Mouse (Mus musculus) liver, embryonic 14.5 days (tissue): ENCODE data around the gene Lrrc47. TPM values are rescaled to one million over a fixed set of nuclear protein-coding genes. Genes with fewer than 3 reads are reported as not detected.

Experiments
- ATAC-seq: fragments of 200-750 bp; cut with Nextera tagmentation; 2 replicates; pipeline ENCODE4 v1.8.0; 2017; ENCODE audit warnings: moderate number of reproducible peaks, mild to moderate bottlenecking, moderate library complexity; ENCODE audit not compliant: insufficient read depth
- DNase-seq, 3 experiments: peaks; one replicate each; pipeline ENCODE4 v3.0.0-alpha.2; 2012 to 2013; ENCODE audit warnings: low read depth in 3 of 3, low spot score in 3 of 3
- H3K27ac ChIP-seq: fragments of 300-500 bp; sonication (generic); 2 replicates; pipeline ENCODE4 v1.5.1; 2014; ENCODE audit warnings: moderate library complexity, mild to moderate bottlenecking, control low read depth, inconsistent platforms
- H3K27me3 ChIP-seq: fragments of 300-500 bp; sonication (generic); 2 replicates; pipeline ENCODE4 v1.6.1; 2014; ENCODE audit warnings: mild to moderate bottlenecking, low read length, moderate library complexity; ENCODE audit not compliant: control insufficient read depth, insufficient read depth
- H3K36me3 ChIP-seq: fragments of 300-500 bp; sonication (generic); replicated peaks from 2 replicates; pipeline ENCODE4 v1.6.1; 2014; ENCODE audit warnings: low read depth; ENCODE audit not compliant: control insufficient read depth, insufficient read depth
- H3K4me1 ChIP-seq, 2 experiments: fragments of 200-500 bp in 1 of 2; fragments of 300-500 bp in 1 of 2; sonication (generic) in 1 of 2; replicated peaks; 2 replicates each; pipeline ENCODE4 v1.6.1; 2012 to 2014; ENCODE audit warnings: antibody characterized with exemption in 1 of 2, inconsistent platforms in 1 of 2, low read length in 1 of 2; ENCODE audit not compliant: control insufficient read depth in 2 of 2, insufficient read depth in 2 of 2
- H3K4me2 ChIP-seq: fragments of 300-500 bp; sonication (generic); 2 replicates; pipeline ENCODE4 v1.6.1; 2014; ENCODE audit warnings: low read depth, mild to moderate bottlenecking, control low read depth, moderate library complexity
- H3K4me3 ChIP-seq, 2 experiments: fragments of 200-500 bp in 1 of 2; fragments of 300-500 bp in 1 of 2; sonication (generic) in 1 of 2; 2 replicates each; pipeline ENCODE4 v1.5.1; 2012 to 2014; ENCODE audit warnings: low read depth in 2 of 2, low read length in 2 of 2, mild to moderate bottlenecking in 2 of 2, control low read depth in 1 of 2, inconsistent platforms in 1 of 2, moderate library complexity in 1 of 2; ENCODE audit not compliant: insufficient read depth in 1 of 2
- H3K9ac ChIP-seq: fragments of 300-500 bp; sonication (generic); replicated peaks from 2 replicates; pipeline ENCODE4 v1.6.1; 2014; ENCODE audit warnings: mild to moderate bottlenecking, control low read depth, moderate library complexity
- H3K9me3 ChIP-seq: fragments of 300-500 bp; sonication (generic); 2 replicates; pipeline ENCODE4 v1.6.1; 2016; ENCODE audit warnings: low read length, mixed read lengths; ENCODE audit not compliant: control insufficient read depth
- CTCF ChIP-seq: IDR thresholded peaks from 2 replicates; pipeline ENCODE4 v1.5.1; 2016; ENCODE audit warnings: antibody characterized with exemption, low read depth, control low read depth
- EP300 ChIP-seq: IDR thresholded peaks from 2 replicates; pipeline ENCODE4 v1.6.1; 2016; ENCODE audit warnings: antibody characterized with exemption, low read depth
- WGBS: fragments of 180-500 bp; shearing (Covaris S2); extraction: QIAGEN DNeasy Blood & Tissue Kit; methylation state at CpG from one replicate; pipeline ENCODE4 v1.1.7; 2014; ENCODE audit not compliant: insufficient replicate concordance; 5-methylcytosine and 5-hydroxymethylcytosine counted together
- polyA plus RNA-seq, 2 experiments: library from polyadenylated mRNA; depleted of rRNA in 1 of 2; stranded (reverse) in 1 of 2; unstranded in 1 of 2; fragments of >200 nt; fragmentation: Nextera tagmentation in 1 of 2; extraction: Ambion mirVana in 1 of 2; gene quantifications; 2 replicates each; pipeline versions ENCODE4 v1.2.1 to v1.2.3; 2012 to 2014

Gene Lrrc47
- polyA plus RNA-seq, 2 experiments: 13.2 to 23.6 TPM

DNA sequence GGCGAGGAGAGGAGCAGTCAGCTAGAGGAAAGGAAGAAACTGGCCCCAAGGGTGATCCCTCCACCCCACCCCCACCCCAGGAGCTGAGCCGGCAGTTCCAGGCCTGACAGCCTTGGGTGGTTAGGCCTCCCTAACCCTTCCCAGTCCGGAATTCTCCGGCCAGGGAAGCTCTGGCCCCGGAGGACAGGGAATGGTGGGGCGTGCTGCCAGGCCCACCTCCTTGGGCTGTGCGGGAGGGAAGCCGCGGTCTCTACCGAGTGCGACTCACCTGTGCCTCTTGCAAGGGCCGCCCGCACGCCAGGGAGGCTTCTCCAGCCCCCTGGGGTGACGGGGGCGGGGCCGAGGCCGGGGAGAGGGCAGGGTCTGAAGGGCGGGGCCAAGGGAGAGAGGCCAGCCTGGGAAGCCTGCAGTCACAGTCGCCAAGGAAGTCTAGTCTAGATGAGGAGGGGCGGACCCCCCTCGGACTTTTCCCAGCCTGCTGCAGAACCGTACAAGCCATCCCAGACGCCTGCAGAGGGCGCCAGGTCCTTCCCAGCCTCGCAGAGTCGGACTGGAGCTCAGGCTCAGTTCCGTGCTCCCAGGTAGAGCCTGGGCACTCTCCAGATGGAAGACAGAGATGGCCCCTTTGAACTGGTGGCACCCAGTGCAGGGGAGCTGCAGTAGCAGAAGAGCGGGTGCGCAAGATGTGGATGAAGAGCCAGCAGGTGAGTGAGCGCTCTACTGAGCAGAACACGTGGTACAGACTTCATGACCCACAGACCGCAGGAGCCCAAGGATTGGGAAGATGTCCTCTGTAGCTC is 14.3 kb downstream of the Lrrc47 start, which contains the start of gene Smim1:
Smim1 (minus strand) TSS at position 590 of the 800 bp plus-strand sequence.
- H3K27me3 ChIP-seq: no peaks in the 10 kb centered on the region
- TF ChIP-seq CTCF (peak; percentile 90), EP300 (no peak; the same call in 1 of the 2 replicates)
- peaks cover 18 to 40% of the 10 kb centered on the region in 2 experiments for H3K4me1 ChIP-seq
- H3K9ac ChIP-seq: peak within 1 kb of the TSS; percentile 99
- DNase-seq (peak; percentile 72 to 79 (median 75)), ATAC-seq (peak; percentile 58)
- peak within 1 kb of the TSS; percentile 92 to 96 for H3K4me3 ChIP-seq
- 2% methylated on average over 33 of the region's 33 CpGs for WGBS
- H3K27ac ChIP-seq: peak within 1 kb of the TSS; percentile 82
- peak within 1 kb of the TSS; percentile 82 for H3K4me2 ChIP-seq
- no peaks in the 10 kb centered on the region for H3K9me3 ChIP-seq
- H3K36me3 ChIP-seq: peaks cover 26% of the 10 kb centered on the region

DNA sequence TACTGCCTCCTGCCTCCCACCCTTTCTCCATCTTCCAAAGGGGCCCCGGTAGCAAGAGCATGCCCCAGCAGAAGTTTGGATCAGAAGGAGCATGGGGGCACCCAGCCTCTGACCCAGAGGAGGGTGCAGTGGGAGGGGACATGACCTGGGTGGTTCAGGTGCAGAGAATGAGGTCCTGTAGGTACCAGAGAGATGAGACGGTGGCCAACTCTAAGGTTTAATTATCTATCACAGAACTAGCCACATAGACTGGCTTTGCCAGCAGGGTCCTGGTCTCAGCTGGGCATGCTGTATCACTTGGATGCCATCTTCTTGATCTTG is 14.9 kb downstream of the Lrrc47 start:
- ATAC-seq: no peak
- Histone ChIP-seq H3K4me3 (peak overlapping the region; percentile 92 to 96), H3K4me2 (peak overlapping the region; percentile 82), H3K27ac (peak overlapping the region; percentile 82), H3K4me1 (peaks cover 18 to 40% of the 10 kb centered on the region in 2 experiments), H3K9me3 (no peaks in the 10 kb centered on the region), H3K9ac (peak overlapping the region; percentile 99), H3K36me3 (peaks cover 24% of the 10 kb centered on the region), H3K27me3 (no peaks in the 10 kb centered on the region)
- DNase-seq: no peak
- WGBS: 10% methylated on average over 2 of the region's 2 CpGs
- TF ChIP-seq EP300 (no peak), CTCF (no peak)

DNA sequence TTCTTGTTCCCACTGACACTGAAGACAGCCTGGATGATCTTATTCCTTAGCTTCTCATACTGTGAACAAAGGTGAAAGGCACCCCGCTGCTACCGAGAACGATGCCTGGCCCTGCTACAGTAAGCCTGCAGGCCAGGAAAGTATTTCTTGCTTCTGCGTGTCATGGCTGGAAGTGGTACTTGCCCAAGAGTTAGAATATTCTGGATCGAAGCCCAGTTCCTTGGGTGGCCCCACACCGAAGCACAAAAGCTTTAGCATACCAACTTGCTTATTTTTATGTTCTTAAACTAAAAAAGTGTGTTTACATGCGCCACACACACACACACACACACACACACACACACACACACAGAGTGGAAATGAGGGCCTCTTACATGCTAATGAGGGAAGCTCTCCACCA is 16.5 kb downstream of the Lrrc47 start:
- H3K4me1 ChIP-seq: peaks cover 10 to 31% of the 10 kb centered on the region in 2 experiments
- H3K4me2 ChIP-seq: peak overlapping the region; percentile 82
- peaks cover 8% of the 10 kb centered on the region for H3K36me3 ChIP-seq
- no peak for DNase-seq
- WGBS: 76% methylated on average over 7 of the region's 7 CpGs
- no peaks in the 10 kb centered on the region for H3K27me3 ChIP-seq
- TF ChIP-seq EP300: no peak
- TF ChIP-seq CTCF: no peak
- no peak for ATAC-seq
- no peak overlapping the region for H3K27ac ChIP-seq
- H3K4me3 ChIP-seq: peak overlapping the region in 1 of 2 experiments; percentile 96; a peak in 2 of 4 replicates
- no peak overlapping the region; the same call in none of the 2 replicates for H3K9ac ChIP-seq
- H3K9me3 ChIP-seq: no peaks in the 10 kb centered on the region

DNA sequence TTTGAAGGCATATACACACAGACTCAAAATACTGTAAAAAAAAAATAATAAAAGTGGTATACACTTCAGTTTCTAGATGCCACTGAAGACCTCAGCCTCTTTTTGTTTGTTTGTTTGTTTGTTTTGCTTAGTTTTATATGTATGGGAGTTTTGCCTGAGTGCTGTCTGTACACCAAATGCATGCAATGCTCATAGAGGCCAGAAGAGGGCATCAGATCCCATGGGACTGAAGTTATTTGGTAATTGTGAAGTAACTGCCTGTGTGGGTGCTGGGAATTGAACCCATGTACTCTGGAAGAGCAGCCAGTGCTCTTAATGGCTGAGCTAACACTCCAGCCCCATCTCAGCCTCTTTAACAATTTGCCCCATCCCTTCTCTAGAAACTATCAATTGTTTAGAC is 17.1 kb downstream of the Lrrc47 start:
- Histone ChIP-seq H3K36me3 (peaks cover 4% of the 10 kb centered on the region; the same call in 1 of the 2 replicates), H3K4me2 (no peak overlapping the region), H3K4me3 (no peak overlapping the region), H3K9ac (no peak overlapping the region), H3K27me3 (no peaks in the 10 kb centered on the region), H3K27ac (no peak overlapping the region), H3K9me3 (no peaks in the 10 kb centered on the region), H3K4me1 (peaks cover 8 to 28% of the 10 kb centered on the region in 2 experiments)
- DNase-seq: no peak
- no peak for TF ChIP-seq EP300
- peak; percentile 79 for TF ChIP-seq CTCF
- no peak for ATAC-seq

DNA sequence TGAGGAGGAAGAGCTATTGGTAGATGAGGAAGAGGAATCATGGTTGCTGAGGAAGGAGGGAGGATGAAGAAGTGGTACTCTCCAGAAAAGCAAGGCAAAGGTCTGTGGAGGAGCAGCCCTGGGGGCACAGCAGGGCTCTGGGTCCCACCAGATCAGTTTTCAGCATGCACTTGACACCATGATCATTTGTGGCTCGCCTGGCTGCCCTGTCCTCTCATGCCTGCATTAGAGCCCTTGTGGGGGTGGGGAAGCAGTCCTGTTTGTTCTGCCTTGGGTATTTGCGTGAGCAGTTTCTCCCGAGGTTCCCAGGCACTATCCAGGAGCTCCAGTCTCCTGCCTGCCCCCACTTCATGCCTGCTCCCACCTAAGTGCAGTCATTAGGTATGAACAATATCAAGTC is 25.6 kb downstream of the Lrrc47 start:
- 47% methylated on average over 3 of the region's 3 CpGs for WGBS
- peaks cover 0 to 5% of the 10 kb centered on the region in 2 experiments; a peak in 3 of 4 replicates for H3K4me1 ChIP-seq
- ATAC-seq: no peak

More for the DNA sequence above, 25.6 kb downstream of the Lrrc47 start:
- Histone ChIP-seq H3K36me3 (no peaks in the 10 kb centered on the region), H3K27me3 (no peaks in the 10 kb centered on the region), H3K4me2 (no peak overlapping the region), H3K9ac (no peak overlapping the region), H3K27ac (no peak overlapping the region), H3K4me3 (no peak overlapping the region), H3K9me3 (no peaks in the 10 kb centered on the region)
- TF ChIP-seq EP300: no peak
- TF ChIP-seq CTCF: no peak
- DNase-seq: no peak
